Mouse (Mus musculus): Measurements from ENCODE around the gene Adam11.

DNA sequence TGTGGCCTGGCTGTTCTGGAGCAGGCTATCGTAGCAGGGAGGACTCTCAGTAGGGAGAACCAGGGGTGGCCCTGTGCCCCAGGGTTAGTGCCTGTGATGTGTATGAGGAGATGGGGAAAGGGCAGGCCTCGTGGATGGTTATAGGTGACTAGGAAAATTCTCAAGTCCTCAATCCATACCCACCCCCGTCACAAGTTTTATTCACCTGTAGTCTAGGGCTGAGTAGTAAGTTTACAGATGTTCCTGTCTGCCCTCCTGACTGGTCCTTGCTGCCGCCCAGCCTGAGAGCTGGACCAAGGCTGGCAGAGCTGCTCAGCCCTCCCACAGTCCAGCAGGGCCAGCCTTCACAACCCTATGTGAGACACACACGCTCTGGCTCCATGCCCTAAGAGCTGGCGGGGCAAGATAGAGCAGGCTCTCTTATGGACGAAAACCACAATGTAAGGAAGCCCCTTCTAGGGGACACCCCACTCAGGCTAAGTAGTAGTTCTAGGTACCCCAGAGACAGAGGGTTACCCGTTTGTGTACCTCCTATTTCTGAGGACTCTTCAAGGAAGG is 17.9 kb downstream of the Adam11 start:
- TF ChIP-seq POLR2A (IDR thresholded peaks at IDR 0.05; ENCODE audit: insufficient read depth, low read depth, low read length) (no peak), CTCF (IDR thresholded peaks at IDR 0.05; ENCODE audit: insufficient read depth, low read depth, low read length) (no peak)
